25 mouse cellular contexts compared by ENCODE assay signal in genomic region chr13:93068353-93068752, GRCm38 (mm10).
"Had no signal": no experiment of that assay in that cellular context is flagged by ENCODE, and none has a peak within 500 bp of the region (broad histone marks: within the 10 kb centered on the region; RNA-seq: fewer than 3 reads in every experiment).

No protein-coding gene starts in this region.

- DNase-seq: kidney, adult 2 months; kidney, postnatal 10 days; kidney, postnatal 36 days; liver; lung, adult 18-20 months; lung, postnatal 10 days; lung, postnatal 36 days; retina, postnatal 1 day; right cerebral cortex, postnatal 25 days; spleen, adult 18-20 months; thymus, postnatal 25 days had no signal

- H3K9me3 ChIP-seq: kidney, embryonic 15.5 days; limb, embryonic 10.5 days; limb, embryonic 13.5 days; liver, embryonic 12.5 days; liver, embryonic 15.5 days; lung, embryonic 15.5 days; megakaryocyte, embryonic 14.5 days; midbrain, embryonic 10.5 days; midbrain, embryonic 13.5 days; neural tube, embryonic 13.5 days; stomach, embryonic 15.5 days had no signal

- H3K27me3 ChIP-seq: kidney, embryonic 15.5 days; limb, embryonic 13.5 days; liver, embryonic 12.5 days; liver, embryonic 15.5 days; lung, embryonic 15.5 days; megakaryocyte, embryonic 14.5 days; midbrain, embryonic 13.5 days; neural tube, embryonic 13.5 days; stomach, embryonic 15.5 days had no signal

- H3K36me3 ChIP-seq: kidney, embryonic 15.5 days; limb, embryonic 10.5 days; limb, embryonic 13.5 days; liver, embryonic 12.5 days; liver, embryonic 15.5 days; lung, embryonic 15.5 days; midbrain, embryonic 10.5 days; midbrain, embryonic 13.5 days; neural tube, embryonic 13.5 days; stomach, embryonic 15.5 days had no signal

- H3K4me1 ChIP-seq: liver, embryonic 12.5 days; liver, embryonic 15.5 days; megakaryocyte, embryonic 14.5 days had no signal

- H3K27ac ChIP-seq: kidney, embryonic 15.5 days; limb, embryonic 10.5 days; limb, embryonic 13.5 days; liver, embryonic 12.5 days; liver, embryonic 15.5 days; lung, embryonic 15.5 days; midbrain, embryonic 10.5 days; midbrain, embryonic 13.5 days; neural tube, embryonic 13.5 days; stomach, embryonic 15.5 days had no signal

- H3K4me2 ChIP-seq: kidney, embryonic 15.5 days; limb, embryonic 13.5 days; liver, embryonic 12.5 days; liver, embryonic 15.5 days; lung, embryonic 15.5 days; midbrain, embryonic 13.5 days; neural tube, embryonic 13.5 days; stomach, embryonic 15.5 days had no signal

- ATAC-seq: intestine, postnatal 0 days; liver, embryonic 12.5 days; midbrain, embryonic 13.5 days; midbrain, embryonic 16.5 days had no signal

- H3K4me3 ChIP-seq: kidney, embryonic 15.5 days; limb, embryonic 10.5 days; limb, embryonic 13.5 days; liver, embryonic 12.5 days; liver, embryonic 15.5 days; lung, embryonic 15.5 days; megakaryocyte, embryonic 14.5 days; midbrain, embryonic 10.5 days; midbrain, embryonic 13.5 days; myocyte; neural tube, embryonic 13.5 days; stomach, embryonic 15.5 days had no signal

- H3K9ac ChIP-seq: kidney, embryonic 15.5 days; limb, embryonic 13.5 days; liver, embryonic 12.5 days; liver, embryonic 15.5 days; lung, embryonic 15.5 days; midbrain, embryonic 13.5 days; neural tube, embryonic 13.5 days; stomach, embryonic 15.5 days had no signal
